ENCODE assay signal across 8 mouse cellular contexts in genomic region chr17:22866421-22866844, GRCm38 (mm10). TPM values are rescaled to one million over a fixed set of nuclear protein-coding genes. Genes with fewer than 3 reads are reported as not detected.
DNase-seq lines count a peak whose midpoint lies in the region; ATAC-seq and TF ChIP-seq lines count a peak whose summit lies in the region.

No protein-coding gene starts in this region.

- peak; percentile 1 for DNase-seq in ovary, postnatal 14 days (ENCODE audit: low spot score)
- DNase-seq in ovary, adult 18-20 months (ENCODE audit: low spot score): no peak
- DNase-seq in T-cell, adult 2 months (ENCODE audit: low spot score): peak; percentile 15
- no peak for DNase-seq in intestine, embryonic 14.5 days (ENCODE audit: low spot score)
- DNase-seq in thymus, postnatal 4 days: peak; percentile 7
- DNase-seq in kidney, postnatal 4 days: no peak

- no peak for TF ChIP-seq POLR2A in embryonic fibroblast, embryonic 13.5 days (IDR thresholded peaks at IDR 0.05; ENCODE audit: low read depth, low read length)

- H3K9ac ChIP-seq in intestine, embryonic 14.5 days (ENCODE audit: low read length): peak overlapping the region; percentile 63

- peaks cover 28% of the 10 kb centered on the region; the same call in 1 of the 2 replicates for H3K36me3 ChIP-seq in intestine, embryonic 14.5 days (ENCODE audit: control insufficient read depth, insufficient read depth, low read length)

- H3K27ac ChIP-seq in embryonic fibroblast, embryonic 13.5 days (ENCODE audit: insufficient read depth, low read length): peak overlapping the region; percentile 92
- H3K27ac ChIP-seq in intestine, embryonic 14.5 days (ENCODE audit: low read depth): peak overlapping the region; percentile 82

- peak overlapping the region; percentile 95 for H3K4me3 ChIP-seq in embryonic fibroblast, embryonic 13.5 days (ENCODE audit: insufficient read depth, low read length)
- H3K4me3 ChIP-seq in intestine, embryonic 14.5 days (ENCODE audit: low read depth, low read length): peak overlapping the region; percentile 65

- ATAC-seq in intestine, embryonic 14.5 days (replicated peaks; ENCODE audit: low FRiP score, low TSS enrichment, low read depth): peak; percentile 21; the same call in 1 of the 2 replicates
- ATAC-seq in megakaryocyte-erythroid progenitor cell, adult 5-6 weeks (replicated peaks; ENCODE audit: low FRiP score, low TSS enrichment, poor library complexity, severe bottlenecking): peak; percentile 78

- H3K9me3 ChIP-seq in intestine, embryonic 14.5 days (ENCODE audit: control insufficient read depth, low read length): no peaks in the 10 kb centered on the region

- no peak for TF ChIP-seq CTCF in embryonic fibroblast, embryonic 13.5 days (IDR thresholded peaks at IDR 0.05; ENCODE audit: borderline replicate concordance, insufficient read depth, low read length)

- WGBS in intestine, embryonic 14.5 days: 1% methylated on average over 10 of the region's 10 CpGs

- no peaks in the 10 kb centered on the region for H3K27me3 ChIP-seq in intestine, embryonic 14.5 days (replicated peaks; ENCODE audit: control insufficient read depth, insufficient read depth, low read length)

- no peaks in the 10 kb centered on the region for H3K4me1 ChIP-seq in embryonic fibroblast, embryonic 13.5 days (ENCODE audit: control insufficient read depth, insufficient read depth, low read length)
- H3K4me1 ChIP-seq in intestine, embryonic 14.5 days (replicated peaks; ENCODE audit: control insufficient read depth, insufficient read depth, low read length): peaks cover 7% of the 10 kb centered on the region; the same call in 1 of the 2 replicates

- peak overlapping the region; percentile 73 for H3K4me2 ChIP-seq in intestine, embryonic 14.5 days (ENCODE audit: low read length)

RNA-seq across cellular contexts. Expression of gene Zfp945, which starts 0.5 kb away (rescaled TPM):
- 13.5 and 20.1 TPM in 2 replicates for polyA plus RNA-seq in embryonic fibroblast, embryonic 13.5 days (2011; ENCODE audit: insufficient read length, low read depth, missing spikeins)
- 22.7 and 23.6 TPM in 2 replicates for polyA plus RNA-seq in intestine, embryonic 14.5 days (2014; fragmentation: Nextera tagmentation; extraction: Ambion mirVana)
- total RNA-seq in megakaryocyte-erythroid progenitor cell, adult 5-6 weeks (2014; fragmentation: Nextera tagmentation): 4.5 and 5.9 TPM in 2 replicates
- total RNA-seq in megakaryocyte-erythroid progenitor cell, adult 5-6 weeks (2017): 3.2 and 16.7 TPM in 2 replicates

Comparison
In these comparisons a context has a peak if more than half of its experiments do, and no peak if none do; other contexts are left out.
1. DNase-seq: peak in ovary, postnatal 14 days (single experiment), T-cell, adult 2 months (single experiment) and thymus, postnatal 4 days (single experiment); none in ovary, adult 18-20 months (single experiment), intestine, embryonic 14.5 days (single experiment) and kidney, postnatal 4 days (0 of 2).